Mouse (Mus musculus) c-Kit-negative CD71-positive TER-119-positive erythroid progenitor cells, embryonic 14.5 days (primary cell): ENCODE data around the gene Cuta.
"Not testable (repeated sequence)": the region's sequence is repeated elsewhere in the genome, so short reads cannot be mapped to it uniquely, and the experiment has no call there.

Experiments
- DNase-seq: peaks from one replicate; pipeline ENCODE4 v3.0.0-alpha.2; 2013; ENCODE audit warnings: low read depth, low spot score

Cuta gene

DNA sequence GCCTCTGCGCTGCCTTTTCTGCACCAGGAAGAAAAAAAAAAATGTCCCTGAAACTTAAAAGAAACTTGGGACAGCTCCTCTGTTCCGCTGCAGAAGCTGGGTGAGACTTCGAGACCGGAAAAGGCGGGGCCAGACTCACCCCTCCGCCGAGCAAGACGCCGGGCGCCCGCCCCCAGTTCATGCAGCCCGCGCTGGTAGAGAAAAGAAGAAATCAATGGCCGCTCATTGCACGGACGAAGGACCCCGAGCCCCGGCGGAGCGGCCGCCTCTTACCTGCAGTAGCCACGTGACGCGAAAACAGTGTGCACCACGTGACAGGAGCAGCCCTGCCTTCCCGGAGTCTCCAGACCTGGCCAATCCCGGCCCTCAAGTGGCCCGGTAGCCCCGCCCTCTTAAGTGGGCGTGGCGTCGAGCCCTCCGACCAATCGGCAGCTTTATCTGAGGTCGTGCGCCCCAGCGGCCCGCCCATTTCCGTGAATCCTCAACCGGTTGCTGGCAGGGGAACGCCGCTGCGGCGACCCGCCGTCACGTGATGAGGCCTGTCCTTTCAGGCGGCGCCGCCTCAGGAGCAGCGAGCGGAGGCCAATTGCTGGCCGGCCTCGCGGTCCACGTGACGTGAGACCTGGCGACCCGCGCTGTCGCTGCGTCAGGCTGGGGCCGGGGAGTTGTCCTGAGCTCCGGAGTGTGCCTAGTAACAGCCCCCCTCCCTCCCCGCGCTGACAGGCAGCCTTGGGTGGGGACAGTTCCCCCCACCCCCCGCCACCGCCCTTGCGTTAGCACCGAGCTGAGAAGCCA lies at the start of gene Cuta:
Gene Cuta, minus strand, starts transcription at position 392 of the 795 bp plus-strand sequence.
- peak; percentile 100 for DNase-seq

DNA sequence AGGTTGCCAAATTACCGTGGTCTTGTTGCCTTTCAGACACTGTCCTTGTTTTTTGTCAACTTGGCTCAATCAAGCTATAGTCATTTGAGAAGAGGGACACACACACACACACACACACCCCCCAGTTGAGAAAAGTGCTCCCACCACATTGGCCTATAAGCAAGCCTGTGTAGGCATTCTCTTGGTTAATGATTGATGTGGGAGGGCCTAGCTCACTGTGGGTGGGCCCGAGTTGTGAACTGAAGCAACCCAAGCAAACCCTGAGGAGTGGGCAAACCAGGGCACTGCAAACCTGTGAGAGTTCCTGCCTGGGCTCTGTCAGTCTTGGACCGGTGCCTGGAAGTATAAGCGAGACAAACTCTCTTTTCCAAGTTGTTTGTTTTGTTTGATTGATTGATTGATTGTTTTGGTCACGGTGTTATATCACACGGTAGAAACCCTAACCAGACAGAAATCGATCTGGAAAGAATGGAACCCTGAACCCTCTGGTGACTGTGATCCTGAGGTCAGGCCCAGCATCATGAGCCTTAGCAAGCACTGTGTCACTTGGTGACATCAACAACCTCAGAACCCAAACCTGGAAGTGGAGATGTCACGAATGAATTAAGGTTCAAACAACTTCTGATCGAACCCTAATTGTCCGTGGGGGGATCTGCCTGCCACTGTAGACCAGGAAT lies 46.3 kb upstream of the Cuta start:
- DNase-seq = no peak

DNA sequence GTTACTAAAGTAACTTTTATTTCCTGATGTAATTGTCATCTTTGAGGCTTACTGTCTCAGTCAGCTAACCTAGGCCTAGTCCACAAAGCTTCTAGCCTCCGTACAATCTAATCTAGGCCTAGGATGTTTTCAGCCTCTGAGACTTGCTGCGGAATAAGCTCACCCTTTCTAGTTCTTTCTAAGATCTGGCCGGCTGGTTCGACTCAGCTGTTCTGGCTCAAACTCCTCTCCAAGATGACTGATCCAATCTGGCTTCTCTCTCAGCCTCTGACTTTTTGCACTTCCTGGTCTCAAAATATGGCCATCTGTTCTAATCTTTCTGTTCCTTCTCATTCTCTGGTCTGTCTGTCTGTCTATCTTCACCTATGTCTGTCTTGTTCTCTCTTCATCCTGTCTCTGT lies 44.0 kb upstream of the Cuta start:
- DNase-seq = no peak

DNA sequence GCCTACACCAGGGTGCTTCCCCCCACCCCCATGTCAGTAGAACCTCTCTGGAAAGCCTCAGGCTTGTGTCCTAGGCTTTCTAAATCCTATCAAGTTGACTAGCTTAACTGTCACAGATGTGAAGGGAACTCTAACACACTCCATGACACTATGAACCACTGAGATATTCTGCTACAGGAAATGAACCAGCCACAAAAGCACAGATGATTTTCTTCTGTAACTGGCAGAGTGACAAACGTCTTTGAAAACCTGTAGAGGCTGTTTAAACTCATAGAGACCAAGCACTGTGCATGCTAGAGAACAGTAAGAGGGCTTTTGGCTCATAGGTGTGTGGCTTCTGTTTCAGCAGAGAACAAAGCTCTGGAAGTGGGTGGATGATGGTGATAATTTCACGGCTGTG lies 41.7 kb upstream of the Cuta start:
- no peak for DNase-seq

DNA sequence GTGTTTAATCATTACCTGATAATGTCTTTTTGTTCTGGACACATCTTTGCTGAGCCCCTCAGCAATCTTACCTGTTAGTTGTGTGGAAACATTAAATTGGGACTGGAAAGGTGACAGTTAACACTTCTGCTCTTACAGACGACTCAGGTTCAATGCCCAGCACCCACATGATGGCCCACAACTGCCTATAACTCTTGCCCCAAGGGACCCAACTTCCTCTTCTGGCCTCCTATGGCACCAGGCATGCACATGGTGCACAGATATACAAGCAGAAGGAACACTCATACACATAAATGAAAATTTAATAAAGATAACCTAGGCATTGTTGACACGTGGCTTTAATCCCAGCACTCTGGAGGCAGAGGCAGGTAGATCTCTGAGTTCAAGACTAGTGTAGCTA lies 40.1 kb upstream of the Cuta start:
- DNase-seq = no peak

DNA sequence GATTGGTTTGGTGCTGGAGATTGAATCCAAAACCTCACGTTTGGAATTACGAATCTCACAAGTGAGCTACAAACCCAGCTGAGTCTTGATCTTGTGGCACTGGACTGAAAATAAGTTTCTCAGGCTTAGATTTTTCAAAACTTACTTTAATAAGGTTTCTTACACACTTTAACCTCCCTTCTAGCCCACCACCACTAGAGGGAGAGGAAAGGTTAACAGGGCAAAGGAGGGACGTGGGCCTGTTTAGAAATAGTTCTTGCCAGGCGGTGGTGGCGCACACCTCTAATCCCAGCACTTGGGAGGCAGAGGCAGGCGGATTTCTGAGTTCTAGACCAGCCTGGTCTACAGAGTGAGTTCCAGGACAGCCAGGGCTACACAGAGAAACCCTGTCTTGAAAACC lies 38.0 kb upstream of the Cuta start:
- not testable (repeated sequence) for DNase-seq

DNA sequence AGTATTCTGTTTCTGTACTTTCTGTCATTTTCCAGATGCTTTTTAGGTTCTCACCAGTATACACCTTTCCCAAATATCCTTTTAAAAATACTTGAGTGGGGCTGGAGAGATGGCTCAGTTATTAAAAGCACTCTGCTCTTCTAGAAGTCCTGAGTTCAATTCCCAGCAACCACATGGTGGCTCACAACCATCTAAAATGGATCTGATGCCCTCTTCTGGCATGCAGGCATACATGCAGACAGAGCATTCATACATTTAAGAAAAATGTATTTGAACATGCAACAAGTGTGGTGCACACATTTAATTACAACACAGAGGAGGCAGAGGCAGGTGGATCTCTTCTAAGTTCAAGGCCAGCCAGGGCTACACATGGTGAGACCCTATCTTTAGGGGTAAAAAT lies 36.0 kb upstream of the Cuta start:
- no peak for DNase-seq

DNA sequence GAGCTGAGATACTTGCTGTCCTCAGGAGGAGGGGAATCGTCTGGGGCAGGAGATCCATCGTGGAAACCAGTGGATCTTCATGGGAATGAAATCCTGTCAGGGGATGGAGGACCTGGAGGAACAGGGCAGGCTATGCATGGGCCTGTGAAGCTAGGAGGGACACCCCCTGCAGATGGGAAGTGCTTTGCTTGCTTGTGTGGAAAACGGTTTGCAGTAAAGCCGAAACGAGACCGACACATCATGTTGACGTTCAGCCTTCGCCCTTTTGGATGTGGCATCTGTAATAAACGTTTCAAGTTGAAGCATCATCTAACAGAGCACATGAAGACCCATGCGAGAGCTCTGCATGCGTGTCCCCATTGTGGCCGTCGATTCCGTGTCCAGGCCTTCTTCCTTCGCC lies 35.2 kb upstream of the Cuta start:
- DNase-seq = no peak

DNA sequence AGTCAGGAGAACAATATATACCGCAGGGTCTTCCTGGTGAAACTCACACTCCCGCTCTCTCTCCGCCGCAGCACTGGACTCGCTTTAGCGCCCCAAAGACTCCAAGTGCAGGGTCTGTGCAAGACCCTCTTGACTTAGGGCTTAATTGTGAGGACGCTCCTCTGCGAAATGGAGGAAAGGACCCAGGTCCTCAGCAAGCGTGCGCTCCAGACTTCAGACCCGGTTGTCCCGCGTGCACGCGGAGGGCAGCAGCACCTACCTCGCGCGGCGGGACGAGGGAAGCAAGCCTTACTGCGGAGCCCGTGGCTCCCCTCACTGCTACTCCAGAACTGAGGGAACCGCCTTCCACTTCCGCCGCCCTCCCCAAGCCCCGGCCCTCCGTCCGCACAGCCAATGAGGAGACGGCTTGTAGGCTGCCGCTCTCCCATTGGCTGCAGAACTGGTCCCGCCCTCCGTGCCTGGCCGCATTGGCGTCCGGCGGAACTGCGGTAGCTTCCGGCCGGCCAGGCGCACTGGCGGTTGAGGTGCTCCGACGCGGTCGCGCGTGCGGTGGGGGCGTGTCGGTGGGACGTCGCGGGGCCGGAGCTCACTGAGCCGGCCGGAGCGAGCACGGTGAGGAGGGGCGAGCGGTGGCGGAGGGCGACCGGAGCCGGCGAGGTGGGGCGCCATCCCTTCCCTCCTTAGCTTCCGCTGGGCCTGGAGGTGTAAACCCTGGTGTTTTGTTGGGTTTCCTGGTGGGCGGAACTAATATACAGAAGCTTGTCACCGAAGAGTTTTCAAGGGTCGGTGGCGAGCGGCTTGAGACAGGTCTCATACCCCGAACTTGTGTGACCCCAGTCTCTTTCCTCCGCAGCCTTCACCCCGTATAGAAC lies 33.6 kb upstream of the Cuta start, which contains the start of gene Zbtb9:
Gene Zbtb9, plus strand, starts transcription at position 465 of the 872 bp plus-strand sequence.
- peak; percentile 90 for DNase-seq

DNA sequence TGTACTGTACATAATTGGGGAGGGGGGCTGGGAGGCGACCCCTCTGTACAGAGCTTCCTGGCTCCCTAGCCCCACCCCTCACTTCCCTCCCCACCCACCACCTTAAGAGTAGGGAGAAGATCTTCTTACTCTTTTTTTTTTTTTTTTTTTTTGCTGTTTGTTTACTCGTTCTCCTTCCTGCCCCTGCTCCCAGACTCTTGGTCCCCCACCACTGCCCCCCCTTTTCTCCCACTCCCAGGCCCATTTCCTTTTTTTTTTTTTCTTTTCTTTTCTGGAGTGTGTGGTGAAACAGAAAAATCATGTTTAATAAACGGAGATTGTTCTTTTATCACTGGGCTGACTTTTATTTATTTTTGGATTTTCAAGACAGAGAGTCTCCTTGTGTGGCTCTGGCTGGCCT lies 32.7 kb upstream of the Cuta start:
- no peak for DNase-seq

DNA sequence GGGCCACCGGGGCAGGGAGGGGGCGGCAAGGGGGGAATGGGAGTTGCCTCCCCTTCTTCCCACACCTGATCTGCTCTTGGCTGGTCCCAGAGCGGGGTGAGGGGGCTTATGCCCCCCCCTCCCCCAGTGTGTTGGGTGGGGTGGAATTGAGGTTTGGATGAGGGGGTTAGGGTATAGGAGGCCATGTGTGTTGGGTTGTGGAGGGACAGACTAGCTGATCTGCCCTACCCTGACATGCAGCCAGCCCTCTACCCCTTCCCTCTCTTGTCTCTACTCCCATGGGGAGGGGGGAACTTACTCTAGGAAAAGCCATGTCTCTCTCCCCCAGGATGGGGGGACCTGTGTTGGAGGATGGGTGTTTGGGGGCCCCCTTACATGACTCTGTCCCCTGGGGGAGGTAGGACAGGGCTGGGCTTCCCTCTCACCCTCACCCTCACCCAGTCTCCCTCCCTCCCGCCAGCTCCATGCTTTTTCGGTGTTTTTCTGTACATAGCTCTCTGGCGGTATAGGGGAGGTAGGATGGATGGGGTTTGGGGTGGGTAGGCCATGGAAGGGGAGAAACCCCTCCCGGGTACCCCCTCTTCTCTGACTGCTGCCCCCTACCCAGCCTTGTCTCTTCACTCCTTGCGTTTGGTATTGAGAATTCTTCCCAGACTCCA lies 32.0 kb upstream of the Cuta start:
- no peak for DNase-seq

DNA sequence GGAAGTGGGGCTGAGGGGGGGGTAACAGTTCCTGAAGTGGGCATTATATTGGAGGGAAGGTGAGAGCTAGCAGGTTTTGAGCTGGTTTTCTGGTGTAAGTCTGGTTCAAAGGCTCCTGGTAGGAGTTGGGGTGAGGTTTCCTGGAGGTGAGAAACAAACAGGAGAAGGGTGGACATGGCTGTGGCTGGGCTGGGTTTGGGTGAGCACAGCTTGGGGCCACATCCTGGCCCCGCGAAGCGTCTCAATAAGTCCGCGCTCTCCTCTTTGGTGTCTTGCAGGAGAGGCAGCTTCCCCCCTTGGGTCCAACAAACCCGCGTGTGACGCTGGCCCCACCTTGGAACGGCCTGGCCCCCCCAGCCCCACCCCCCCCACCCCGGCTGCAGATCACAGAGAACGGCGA lies 30.9 kb upstream of the Cuta start:
- DNase-seq = no peak

DNA sequence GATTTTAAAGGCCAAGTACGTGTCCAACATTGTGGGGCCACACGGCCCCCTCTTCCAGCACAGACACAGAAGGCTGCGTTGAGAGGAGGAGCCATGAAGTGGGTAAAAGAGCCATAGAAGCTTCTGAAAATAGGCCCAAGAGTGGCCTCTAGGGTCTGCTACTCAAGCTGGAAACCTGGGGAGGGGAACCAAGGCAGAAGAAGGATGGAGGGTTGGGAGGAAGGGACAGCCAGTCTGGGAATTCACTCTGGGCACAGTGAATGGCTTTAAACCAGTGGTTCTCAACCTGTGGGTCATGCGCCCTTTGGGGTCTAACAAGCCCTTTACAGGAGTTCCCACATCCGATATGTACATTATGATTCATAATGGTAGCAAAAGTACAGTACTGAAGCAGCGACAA lies 29.9 kb upstream of the Cuta start:
- DNase-seq = no peak

DNA sequence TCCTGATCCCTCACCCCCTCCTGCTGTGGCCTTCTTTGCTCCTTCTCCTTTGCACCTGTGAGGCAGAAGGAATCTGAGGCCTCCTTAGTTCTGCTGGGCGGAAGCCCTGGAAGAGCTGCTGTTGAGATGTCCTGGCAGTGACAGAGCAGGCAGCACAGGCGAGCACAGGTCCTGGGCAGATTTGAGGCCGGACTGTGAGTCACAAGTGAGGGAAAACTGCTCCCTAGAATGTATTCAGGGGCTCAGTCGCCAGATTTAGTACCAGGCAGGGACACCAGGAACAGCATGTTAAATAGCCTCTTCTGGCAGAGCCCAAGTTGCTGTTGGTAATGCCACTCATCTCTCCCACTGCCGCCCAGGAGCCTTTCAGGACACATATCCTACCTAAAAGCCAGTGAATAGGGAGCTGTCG lies 28.8 kb upstream of the Cuta start:
- DNase-seq = no peak

DNA sequence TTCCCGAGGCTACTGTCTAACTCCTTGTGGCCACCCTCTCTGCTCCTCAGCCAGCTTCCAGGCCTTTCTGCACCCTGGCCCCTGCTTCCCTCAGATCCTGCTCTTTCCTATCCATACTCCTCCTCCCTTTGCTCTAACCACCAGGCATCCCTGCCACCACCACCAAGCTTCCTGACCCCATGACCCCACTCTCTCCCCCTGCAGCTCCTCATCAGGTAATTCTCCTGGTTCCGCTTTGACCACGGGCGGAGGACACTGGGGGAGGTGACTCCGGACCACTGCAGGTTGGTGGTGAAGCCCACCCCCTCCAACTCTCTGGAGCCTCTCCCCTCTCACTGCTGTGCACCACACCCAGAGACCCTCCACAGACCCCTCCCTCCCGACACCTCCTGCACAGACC lies 28.1 kb upstream of the Cuta start:
- no peak for DNase-seq

DNA sequence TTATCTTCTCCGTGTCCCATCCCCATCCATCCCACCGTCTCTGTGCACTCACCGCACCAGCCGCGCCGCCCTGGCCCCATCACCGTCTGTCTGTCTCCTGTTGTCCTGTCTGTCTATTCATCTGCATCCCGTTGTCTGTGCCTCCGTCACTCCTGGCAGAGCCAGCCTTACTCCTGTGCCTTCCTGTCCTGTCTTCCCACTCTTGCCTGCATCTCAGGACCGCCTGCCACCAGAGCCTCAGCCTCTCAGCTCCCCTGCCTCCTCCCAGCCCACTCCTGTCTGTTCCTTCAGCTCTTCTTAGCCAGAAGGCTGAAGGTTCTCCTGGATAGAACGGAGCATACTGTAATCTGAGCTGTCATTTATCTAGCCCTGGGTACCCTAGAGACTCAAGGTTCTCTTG lies 27.6 kb upstream of the Cuta start:
- DNase-seq = no peak

DNA sequence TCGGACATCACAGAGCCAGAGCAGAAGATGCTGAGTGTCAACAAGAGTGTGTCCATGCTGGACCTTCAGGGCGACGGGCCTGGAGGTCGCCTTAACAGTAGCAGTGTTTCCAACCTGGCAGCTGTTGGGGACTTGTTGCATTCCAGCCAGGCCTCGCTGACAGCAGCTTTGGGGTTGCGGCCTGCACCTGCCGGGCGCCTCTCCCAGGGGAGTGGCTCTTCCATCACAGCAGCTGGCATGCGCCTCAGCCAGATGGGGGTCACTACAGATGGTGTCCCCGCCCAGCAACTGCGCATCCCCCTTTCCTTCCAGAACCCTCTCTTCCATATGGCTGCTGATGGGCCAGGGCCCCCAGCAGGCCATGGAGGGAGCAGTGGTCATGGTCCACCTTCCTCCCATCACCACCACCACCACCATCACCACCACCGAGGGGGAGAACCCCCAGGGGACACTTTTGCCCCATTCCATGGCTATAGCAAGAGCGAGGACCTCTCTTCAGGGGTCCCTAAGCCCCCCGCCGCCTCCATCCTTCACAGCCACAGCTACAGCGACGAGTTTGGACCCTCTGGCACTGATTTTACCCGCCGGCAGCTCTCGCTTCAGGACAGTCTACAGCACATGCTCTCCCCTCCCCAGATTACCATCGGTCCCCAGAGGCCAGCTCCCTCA lies 22.3 kb upstream of the Cuta start:
- no peak for DNase-seq

DNA sequence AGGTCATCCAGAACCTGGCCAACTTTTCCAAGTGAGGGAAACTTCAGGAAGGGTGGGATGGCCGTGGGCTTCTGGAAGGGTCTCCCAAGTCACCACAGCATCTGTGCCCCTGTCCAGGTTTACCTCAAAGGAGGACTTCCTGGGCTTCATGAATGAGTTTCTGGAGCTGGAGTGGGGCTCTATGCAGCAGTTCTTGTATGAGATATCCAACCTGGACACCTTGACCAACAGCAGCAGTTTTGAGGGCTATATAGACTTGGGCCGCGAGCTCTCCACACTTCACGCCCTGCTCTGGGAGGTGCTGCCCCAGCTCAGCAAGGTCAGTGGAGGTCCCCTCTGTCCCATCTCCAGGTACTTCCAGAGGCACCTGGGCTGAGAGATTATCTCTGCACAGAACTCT lies 20.4 kb upstream of the Cuta start:
- no peak for DNase-seq

DNA sequence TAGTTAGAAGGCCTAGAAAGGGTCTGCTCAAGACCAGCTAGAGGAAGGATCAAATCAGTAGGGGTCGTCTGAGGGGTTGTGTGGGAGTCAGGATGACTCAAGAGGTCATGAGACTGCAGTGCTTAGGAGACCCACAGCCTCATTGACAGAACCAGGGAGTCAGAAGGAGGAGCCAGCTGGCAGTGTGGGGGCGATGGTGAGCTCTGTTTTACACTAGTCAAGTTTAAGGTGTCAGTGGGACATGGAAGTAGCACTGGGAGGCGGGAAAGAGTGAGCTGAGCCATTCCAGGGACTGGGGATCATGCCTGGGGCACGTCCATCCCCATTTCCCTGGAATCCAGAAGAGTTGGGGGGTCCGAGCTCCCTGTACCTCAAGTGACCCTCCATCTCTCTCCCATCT lies 19.5 kb upstream of the Cuta start:
- DNase-seq = no peak

DNA sequence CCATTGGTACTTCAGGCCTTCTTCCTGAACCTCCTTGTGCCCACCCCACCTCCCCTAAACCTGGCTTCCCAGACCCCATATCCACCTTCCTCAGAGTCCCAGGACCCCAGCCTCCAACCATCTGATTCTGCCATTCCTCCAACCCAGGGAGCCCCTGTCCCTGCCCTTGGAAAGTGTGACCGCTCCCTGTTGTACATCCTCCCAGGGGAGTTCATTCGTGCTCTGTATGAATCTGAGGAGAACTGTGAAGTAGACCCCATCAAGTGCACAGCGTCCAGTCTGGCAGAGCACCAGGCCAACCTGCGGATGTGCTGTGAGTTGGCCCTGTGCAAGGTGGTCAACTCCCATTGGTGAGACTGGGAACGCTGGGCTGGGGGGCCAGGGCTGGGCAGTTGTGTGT lies 18.5 kb upstream of the Cuta start:
- no peak for DNase-seq

DNA sequence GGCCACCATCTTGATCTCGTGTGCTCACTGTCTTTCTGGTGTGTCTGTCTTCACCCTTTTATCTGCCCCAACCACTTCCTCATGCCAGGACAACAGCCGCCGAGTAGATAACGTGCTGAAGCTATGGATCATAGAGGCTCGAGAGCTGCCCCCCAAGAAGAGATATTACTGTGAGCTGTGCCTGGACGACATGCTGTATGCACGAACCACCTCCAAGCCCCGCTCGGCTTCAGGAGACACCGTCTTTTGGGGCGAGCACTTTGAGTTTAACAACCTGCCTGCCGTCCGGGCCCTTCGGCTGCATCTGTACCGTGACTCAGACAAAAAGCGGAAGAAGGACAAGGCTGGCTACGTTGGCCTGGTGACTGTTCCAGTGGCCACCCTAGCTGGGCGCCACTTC lies 17.5 kb upstream of the Cuta start:
- peak; percentile 51 for DNase-seq
